Mouse (Mus musculus) mouse embryonic stem cell (cell line): ENCODE data around the gene Hspa8.

Source experiments
- in situ Hi-C, 2 experiments: fragments of 300-500 bp; cut with MboI; formaldehyde crosslinking; loops; 1 replicate in 1 of 2; 3 replicates in 1 of 2; pipeline ENCODE4 v1.14.3; 2019 to 2020; ENCODE audit warnings: low sequenced_read_pairs in 2 of 2, low pct_unique_long_range_greater_than_20kb in 1 of 2, mixed read lengths in 1 of 2; ENCODE audit not compliant: unreplicated experiment in 1 of 2

Hspa8 gene

GRCm38 (mm10) chr9:40858461-40859160, 57.8 kb downstream of the Hspa8 start:
- in situ Hi-C loops = no loop called here

- in situ Hi-C loops = no loop called here
These were observed 58.4 kb downstream of the Hspa8 start for GRCm38 (mm10) chr9:40859196-40859595.
